Mouse (Mus musculus) myocyte (in vitro differentiated cells): Measurements from ENCODE around the gene Rab3il1.

Source experiments
- POLR2A ChIP-seq: IDR thresholded peaks from one replicate; pipeline ENCODE4 v1.6.1; 2011; ENCODE audit warnings: low read depth, mild to moderate bottlenecking, control low read depth, moderate library complexity; ENCODE audit not compliant: insufficient read length
- POLR2AphosphoS2 ChIP-seq: IDR thresholded peaks from one replicate; pipeline ENCODE4 v1.6.1; 2011; ENCODE audit warnings: low read depth, control low read depth; ENCODE audit not compliant: insufficient read length
- USF1 ChIP-seq: IDR thresholded peaks from one replicate; pipeline ENCODE4 v1.6.1; 2011; ENCODE audit warnings: low read depth, mild to moderate bottlenecking, control low read depth, moderate library complexity

DNA sequence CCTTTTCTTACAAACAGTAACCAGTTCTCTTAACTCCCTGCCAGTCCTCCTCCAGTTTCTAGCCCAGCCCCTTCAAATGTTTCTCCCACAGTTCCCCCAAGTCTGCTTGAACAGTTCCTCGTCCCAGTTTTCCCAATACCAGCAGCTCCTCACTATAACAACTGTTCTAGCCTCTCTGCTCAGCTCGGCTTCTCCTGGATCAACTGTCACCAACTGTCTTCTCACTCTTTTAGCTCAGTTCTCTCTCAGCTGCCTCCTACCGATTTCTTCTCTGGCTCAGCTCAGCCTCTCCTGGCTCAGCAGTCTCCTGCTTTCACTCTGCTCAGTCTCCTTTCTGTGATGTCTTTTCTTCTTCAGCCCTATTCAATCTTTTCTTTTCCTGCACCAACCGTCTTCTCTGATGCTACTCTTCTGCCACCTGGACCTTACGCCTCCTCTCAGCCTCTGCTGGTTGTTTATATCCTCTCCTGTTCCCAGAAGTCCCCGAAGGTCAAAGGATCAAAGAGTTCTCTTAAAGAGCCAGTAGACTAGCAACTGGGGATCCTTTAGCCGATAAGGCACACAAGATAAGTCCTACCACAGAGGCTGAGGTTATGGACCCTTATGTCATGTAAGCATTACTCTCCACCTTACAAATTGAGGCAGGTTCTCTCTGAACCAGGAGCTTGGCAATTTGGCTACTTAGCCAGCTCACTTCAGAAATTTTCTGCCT is 37.1 kb upstream of the Rab3il1 start:
- TF ChIP-seq POLR2AphosphoS2 = no peak
- no peak for TF ChIP-seq POLR2A
- no peak for TF ChIP-seq USF1
